Mouse (Mus musculus) MEL (cell line): Measurements from ENCODE around the gene Tpt1. TPM values are rescaled to one million over a fixed set of nuclear protein-coding genes. Genes with fewer than 3 reads are reported as not detected.

Experiments
- DNase-seq: peaks from one replicate; pipeline ENCODE4 v3.0.0; 2011; ENCODE audit warnings: low read depth, low spot score
- H3K27ac ChIP-seq: 2 replicates; pipeline ENCODE4 v1.5.1; 2012; ENCODE audit warnings: low read depth, mild to moderate bottlenecking, control low read depth, low read length, moderate library complexity; ENCODE audit not compliant: control insufficient read depth
- H3K27me3 ChIP-seq, 2 experiments: fragments of 150-350 bp in 1 of 2; sonication (generic) in 1 of 2; 2 replicates each; pipeline ENCODE4 v1.6.1; 2012; ENCODE audit warnings: low read length in 2 of 2, mild to moderate bottlenecking in 2 of 2, improper control_type of control experiment in 1 of 2, moderate library complexity in 1 of 2; ENCODE audit not compliant: insufficient read depth in 2 of 2, control insufficient read depth in 1 of 2
- H3K36me3 ChIP-seq, 2 experiments: 2 replicates each; pipeline ENCODE4 v1.6.1; 2012 to 2014; ENCODE audit warnings: low read length in 2 of 2, improper control_type of control experiment in 1 of 2, inconsistent platforms in 1 of 2, mild to moderate bottlenecking in 1 of 2; ENCODE audit not compliant: insufficient read depth in 2 of 2, control insufficient read depth in 1 of 2
- H3K4me1 ChIP-seq, 2 experiments: fragments of 150-350 bp in 1 of 2; sonication (generic) in 1 of 2; 2 replicates each; pipeline ENCODE4 v1.6.1; 2012; ENCODE audit warnings: low read length in 2 of 2, improper control_type of control experiment in 1 of 2, mild to moderate bottlenecking in 1 of 2; ENCODE audit not compliant: insufficient read depth in 2 of 2, control insufficient read depth in 1 of 2
- H3K4me3 ChIP-seq, 2 experiments: fragments of 150-350 bp in 1 of 2; sonication (generic) in 1 of 2; 2 replicates each; pipeline ENCODE4 v1.5.1; 2012; ENCODE audit warnings: low read depth in 2 of 2, low read length in 2 of 2, mild to moderate bottlenecking in 2 of 2, moderate library complexity in 2 of 2, control low read depth in 1 of 2, improper control_type of control experiment in 1 of 2; ENCODE audit not compliant: control insufficient read depth in 1 of 2, insufficient read depth in 1 of 2
- H3K79me2 ChIP-seq: 2 replicates; pipeline ENCODE4 v1.6.1; 2012; ENCODE audit warnings: mild to moderate bottlenecking, low read length, moderate library complexity; ENCODE audit not compliant: control insufficient read depth, poor library complexity, insufficient read depth
- H3K9ac ChIP-seq: 2 replicates; pipeline ENCODE4 v1.6.1; 2012; ENCODE audit warnings: low read depth, mild to moderate bottlenecking, control low read depth, low read length, moderate library complexity; ENCODE audit not compliant: control insufficient read depth, poor library complexity, severe bottlenecking
- H3K9me3 ChIP-seq: fragments of 150-350 bp; sonication (generic); replicated peaks from 2 replicates; pipeline ENCODE4 v1.6.1; 2012; ENCODE audit warnings: mild to moderate bottlenecking, low read length, improper control_type of control experiment, moderate library complexity; ENCODE audit not compliant: insufficient read depth
- CHD1 ChIP-seq: IDR thresholded peaks from 2 replicates; pipeline ENCODE4 v1.6.1; 2012; ENCODE audit warnings: low read depth, mild to moderate bottlenecking, inconsistent platforms, low read length, improper control_type of control experiment
- CTCF ChIP-seq, 3 experiments: IDR thresholded peaks in 2 of 3; conservative IDR thresholded peaks in 1 of 3; 2 replicates each; pipeline ENCODE4 v1.5.1; 2011 to 2012; ENCODE audit warnings: low read length in 3 of 3, low read depth in 2 of 3, mild to moderate bottlenecking in 2 of 3, improper control_type of control experiment in 1 of 3, inconsistent platforms in 1 of 3, mixed read lengths in 1 of 3, moderate library complexity in 1 of 3; ENCODE audit not compliant: control insufficient read depth in 1 of 3, insufficient read depth in 1 of 3, poor library complexity in 1 of 3, severe bottlenecking in 1 of 3
- E2F4 ChIP-seq: IDR thresholded peaks from 2 replicates; pipeline ENCODE4 v1.6.1; 2011; ENCODE audit warnings: low read depth, low read length, improper control_type of control experiment, borderline replicate concordance
- ELF1 ChIP-seq: IDR thresholded peaks from 2 replicates; pipeline ENCODE4 v1.6.1; 2014; ENCODE audit warnings: low read depth, mild to moderate bottlenecking, inconsistent platforms, low read length, improper control_type of control experiment, moderate library complexity
- EP300 ChIP-seq, 2 experiments: IDR thresholded peaks; 2 replicates each; pipeline ENCODE4 v1.6.1; 2011; ENCODE audit warnings: improper control_type of control experiment in 2 of 2, low read length in 2 of 2, low read depth in 1 of 2, mild to moderate bottlenecking in 1 of 2
- ETS1 ChIP-seq: IDR thresholded peaks from 2 replicates; pipeline ENCODE4 v1.6.1; 2012; ENCODE audit warnings: low read depth, mild to moderate bottlenecking, inconsistent platforms, low read length, improper control_type of control experiment, moderate library complexity
- JUND ChIP-seq: IDR thresholded peaks from 2 replicates; pipeline ENCODE4 v1.6.1; 2011; ENCODE audit warnings: low read depth, mild to moderate bottlenecking, improper control_type of control experiment, low read length
- MAFK ChIP-seq: IDR thresholded peaks from 2 replicates; pipeline ENCODE4 v1.6.1; 2011; ENCODE audit warnings: low read depth, mild to moderate bottlenecking, low read length, improper control_type of control experiment, borderline replicate concordance
- MYC ChIP-seq: IDR thresholded peaks from 2 replicates; pipeline ENCODE4 v1.6.1; 2011; ENCODE audit warnings: low read depth, mild to moderate bottlenecking, low read length, improper control_type of control experiment, moderate library complexity
- NRF1 ChIP-seq: IDR thresholded peaks from 2 replicates; pipeline ENCODE4 v1.6.1; 2014; ENCODE audit warnings: low read depth, mild to moderate bottlenecking, inconsistent platforms, low read length, improper control_type of control experiment, moderate library complexity; ENCODE audit not compliant: poor library complexity, insufficient read depth, severe bottlenecking
- POLR2AphosphoS2 ChIP-seq: IDR thresholded peaks from 2 replicates; pipeline ENCODE4 v1.6.1; 2011; ENCODE audit warnings: low read length, improper control_type of control experiment
- RAD21 ChIP-seq: IDR thresholded peaks from 2 replicates; pipeline ENCODE4 v1.6.1; 2011; ENCODE audit warnings: mild to moderate bottlenecking, low read depth, low read length, improper control_type of control experiment
- RCOR1 ChIP-seq: IDR thresholded peaks from 2 replicates; pipeline ENCODE4 v1.6.1; 2012; ENCODE audit warnings: low read depth, mild to moderate bottlenecking, inconsistent platforms, low read length, improper control_type of control experiment
- SMC3 ChIP-seq: IDR thresholded peaks from 2 replicates; pipeline ENCODE4 v1.6.1; 2011; ENCODE audit warnings: low read depth, low read length, improper control_type of control experiment
- TAL1 ChIP-seq: IDR thresholded peaks from 2 replicates; pipeline ENCODE4 v1.6.1; 2012; ENCODE audit warnings: mild to moderate bottlenecking, inconsistent platforms, low read length, moderate library complexity, mixed read lengths
- TBP ChIP-seq: IDR thresholded peaks from 2 replicates; pipeline ENCODE4 v1.8.0; 2011; ENCODE audit warnings: low read depth, low read length, improper control_type of control experiment
- TCF12 ChIP-seq: IDR thresholded peaks from 2 replicates; pipeline ENCODE4 v1.6.1; 2014; ENCODE audit warnings: low read depth, mild to moderate bottlenecking, inconsistent platforms, low read length, improper control_type of control experiment, moderate library complexity
- UBTF ChIP-seq: IDR thresholded peaks from 2 replicates; pipeline ENCODE4 v1.6.1; 2012; ENCODE audit warnings: low read depth, mild to moderate bottlenecking, inconsistent platforms, low read length, improper control_type of control experiment, moderate library complexity, borderline replicate concordance; ENCODE audit not compliant: insufficient read depth
- ZC3H11A ChIP-seq: IDR thresholded peaks from 2 replicates; pipeline ENCODE4 v1.6.1; 2012; ENCODE audit warnings: low read depth, mild to moderate bottlenecking, inconsistent platforms, low read length, improper control_type of control experiment
- ZKSCAN1 ChIP-seq: IDR thresholded peaks from 2 replicates; pipeline ENCODE4 v1.6.1; 2012; ENCODE audit warnings: low read depth, mild to moderate bottlenecking, inconsistent platforms, low read length, improper control_type of control experiment, moderate library complexity
- ZMIZ1 ChIP-seq: IDR thresholded peaks from 2 replicates; pipeline ENCODE4 v1.6.1; 2012; ENCODE audit warnings: low read depth, mild to moderate bottlenecking, inconsistent platforms, low read length, improper control_type of control experiment, moderate library complexity
- ZNF384 ChIP-seq: IDR thresholded peaks from 2 replicates; pipeline ENCODE4 v1.6.1; 2012; ENCODE audit warnings: low read depth, mild to moderate bottlenecking, inconsistent platforms, low read length, improper control_type of control experiment
- polyA plus RNA-seq, 2 experiments: library from polyadenylated mRNA; stranded (reverse) in 1 of 2; unstranded in 1 of 2; fragments of >175 nt in 1 of 2; fragments of >200 nt in 1 of 2; gene quantifications; 2 replicates each; pipeline versions ENCODE4 v1.2.1 to v1.2.4; 2012; ENCODE audit warnings: low replicate concordance in 2 of 2, low read depth in 1 of 2; ENCODE audit not compliant: insufficient read length in 2 of 2, insufficient read depth in 1 of 2, missing spikeins in 1 of 2
- total RNA-seq: library from RNA; depleted of rRNA; stranded (reverse); fragments of 300-350 nt; gene quantifications from 2 replicates; pipeline ENCODE4 v1.2.3, GENCODE M21; 2012

Tpt1 gene
- total and polyA plus RNA-seq, 3 experiments: 652 to 1,342 (median 817) TPM

DNA sequence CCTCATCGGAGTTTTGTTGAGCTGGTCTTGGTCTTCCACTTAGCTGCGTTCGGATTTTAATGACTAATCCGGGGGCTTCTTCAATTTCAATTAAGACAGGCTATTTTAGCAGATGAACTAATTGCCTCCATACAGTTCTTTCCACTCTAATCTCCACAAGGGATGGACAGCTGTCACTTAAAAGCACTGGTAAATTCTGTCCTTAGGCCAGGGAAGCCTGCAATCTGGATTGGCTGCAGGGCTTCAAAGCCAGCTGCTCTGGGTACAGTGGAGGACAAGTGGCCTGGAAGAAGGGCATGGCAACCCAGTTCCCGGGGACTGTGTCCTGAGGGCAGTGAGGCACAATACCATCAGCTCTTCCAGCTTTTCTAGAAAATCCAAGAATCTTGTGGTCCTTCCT, 26.2 kb downstream of the Tpt1 start:
- no peak for DNase-seq
- Histone ChIP-seq H3K27ac (no peak overlapping the region), H3K36me3 (no peaks in the 10 kb centered on the region), H3K79me2 (no peaks in the 10 kb centered on the region), H3K4me3 (no peak overlapping the region), H3K27me3 (no peaks in the 10 kb centered on the region), H3K4me1 (no peaks in the 10 kb centered on the region), H3K9me3 (no peaks in the 10 kb centered on the region), H3K9ac (no peak overlapping the region)
- TF ChIP-seq ETS1 (no peak), CHD1 (no peak)

DNA sequence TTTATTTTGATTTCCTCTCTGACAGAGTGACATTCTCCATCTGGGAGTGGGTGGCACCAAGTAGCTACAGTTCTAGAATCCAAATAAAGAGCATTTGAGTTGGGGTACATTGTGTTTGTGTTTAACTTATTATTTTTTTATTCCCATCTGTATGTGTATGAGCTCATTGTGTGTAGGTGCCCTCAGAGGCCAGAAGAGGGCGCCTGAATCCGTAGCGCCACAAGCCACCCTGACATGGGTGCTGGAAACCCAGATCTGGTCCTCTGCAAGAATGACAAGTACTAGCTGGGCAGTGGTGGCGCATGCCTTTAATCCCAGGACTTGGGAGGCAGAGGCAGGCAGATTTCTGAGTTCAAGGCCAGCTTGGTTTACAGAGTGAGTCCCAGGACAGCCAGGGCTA, 26.9 kb downstream of the Tpt1 start:
- Histone ChIP-seq H3K36me3 (no peaks in the 10 kb centered on the region), H3K9me3 (no peaks in the 10 kb centered on the region), H3K4me1 (no peaks in the 10 kb centered on the region), H3K4me3 (no peak overlapping the region), H3K27me3 (no peaks in the 10 kb centered on the region), H3K9ac (no peak overlapping the region), H3K79me2 (no peaks in the 10 kb centered on the region), H3K27ac (no peak overlapping the region)
- DNase-seq: peak; percentile 39
- TF ChIP-seq CTCF (IDR thresholded peaks at IDR 0.05 in 2 of 3, conservative IDR thresholded peaks at IDR 0.05 in 1 of 3; ENCODE audit: control insufficient read depth in 1 of 3, insufficient read depth in 1 of 3, low read depth in 2 of 3, low read length in 3 of 3, poor library complexity in 1 of 3, severe bottlenecking in 1 of 3) (peak; percentile 8 to 52 (median 42); a peak in 4 of 6 replicates), SMC3 (peak; percentile 22; the same call in 1 of the 2 replicates), ETS1 (no peak)

DNA sequence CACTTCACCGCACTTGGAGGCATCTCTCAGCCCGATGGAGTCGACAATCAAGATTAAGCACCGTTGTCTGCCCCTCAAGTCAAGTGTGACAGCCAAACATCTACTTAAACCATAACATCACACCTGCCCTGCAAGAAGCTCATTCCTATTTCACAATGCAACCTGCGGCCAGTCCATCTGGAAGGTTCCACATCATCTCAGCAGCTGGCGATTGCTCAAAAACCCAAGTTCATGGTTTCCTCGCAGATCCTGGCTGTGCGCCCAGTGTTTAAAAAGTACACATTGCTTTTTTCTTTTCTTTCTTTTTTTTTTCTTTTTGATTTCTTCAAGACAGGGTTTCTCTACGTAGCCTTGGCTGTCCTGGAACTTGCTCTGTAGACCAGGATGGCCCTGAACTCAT, 28.7 kb downstream of the Tpt1 start:
- no peak overlapping the region for H3K4me3 ChIP-seq

More for the DNA sequence above, 28.7 kb downstream of the Tpt1 start:
- DNase-seq: no peak
- no peaks in the 10 kb centered on the region for H3K27me3 ChIP-seq
- no peaks in the 10 kb centered on the region for H3K4me1 ChIP-seq
- H3K36me3 ChIP-seq: no peaks in the 10 kb centered on the region
- H3K9me3 ChIP-seq: no peaks in the 10 kb centered on the region
- no peak overlapping the region for H3K27ac ChIP-seq
- no peak for TF ChIP-seq NRF1
- no peak for TF ChIP-seq UBTF
- no peak for TF ChIP-seq JUND
- no peak for TF ChIP-seq EP300 (IDR thresholded peaks at IDR 0.05; ENCODE audit: low read depth in 1 of 2, low read length in 2 of 2)
- no peak for TF ChIP-seq CHD1
- TF ChIP-seq ZMIZ1: no peak
- TF ChIP-seq ZKSCAN1: no peak
- no peak for TF ChIP-seq MYC
- TF ChIP-seq RCOR1: no peak
- no peak for TF ChIP-seq TCF12
- TF ChIP-seq ELF1: no peak
- no peak for TF ChIP-seq RAD21
- no peak for TF ChIP-seq MAFK
- no peak for TF ChIP-seq TBP
- TF ChIP-seq POLR2AphosphoS2: no peak
- TF ChIP-seq ZC3H11A: no peak
- TF ChIP-seq TAL1: no peak
- TF ChIP-seq E2F4: no peak
- TF ChIP-seq CTCF (IDR thresholded peaks at IDR 0.05 in 2 of 3, conservative IDR thresholded peaks at IDR 0.05 in 1 of 3; ENCODE audit: control insufficient read depth in 1 of 3, insufficient read depth in 1 of 3, low read depth in 2 of 3, low read length in 3 of 3, poor library complexity in 1 of 3, severe bottlenecking in 1 of 3): no peak
- no peak for TF ChIP-seq ZNF384
- TF ChIP-seq, all 39 proteins: peak for 0
- Histone ChIP-seq H3K79me2 (no peaks in the 10 kb centered on the region), H3K9ac (no peak overlapping the region)
